Mouse (Mus musculus) olfactory bulb, adult 2 months (tissue): ENCODE measurements around the gene Phactr4.

ENCODE experiments used
- CTCF ChIP-seq: fragments of 200-500 bp; IDR thresholded peaks from 2 replicates; pipeline ENCODE4 v1.5.1; 2012; ENCODE audit warnings: low read depth, mild to moderate bottlenecking, low read length, moderate library complexity; ENCODE audit not compliant: insufficient read depth
- POLR2A ChIP-seq: fragments of 200-500 bp; IDR thresholded peaks from 2 replicates; pipeline ENCODE4 v1.6.1; 2012; ENCODE audit warnings: mild to moderate bottlenecking, low read depth, low read length, moderate library complexity; ENCODE audit not compliant: insufficient read depth

DNA sequence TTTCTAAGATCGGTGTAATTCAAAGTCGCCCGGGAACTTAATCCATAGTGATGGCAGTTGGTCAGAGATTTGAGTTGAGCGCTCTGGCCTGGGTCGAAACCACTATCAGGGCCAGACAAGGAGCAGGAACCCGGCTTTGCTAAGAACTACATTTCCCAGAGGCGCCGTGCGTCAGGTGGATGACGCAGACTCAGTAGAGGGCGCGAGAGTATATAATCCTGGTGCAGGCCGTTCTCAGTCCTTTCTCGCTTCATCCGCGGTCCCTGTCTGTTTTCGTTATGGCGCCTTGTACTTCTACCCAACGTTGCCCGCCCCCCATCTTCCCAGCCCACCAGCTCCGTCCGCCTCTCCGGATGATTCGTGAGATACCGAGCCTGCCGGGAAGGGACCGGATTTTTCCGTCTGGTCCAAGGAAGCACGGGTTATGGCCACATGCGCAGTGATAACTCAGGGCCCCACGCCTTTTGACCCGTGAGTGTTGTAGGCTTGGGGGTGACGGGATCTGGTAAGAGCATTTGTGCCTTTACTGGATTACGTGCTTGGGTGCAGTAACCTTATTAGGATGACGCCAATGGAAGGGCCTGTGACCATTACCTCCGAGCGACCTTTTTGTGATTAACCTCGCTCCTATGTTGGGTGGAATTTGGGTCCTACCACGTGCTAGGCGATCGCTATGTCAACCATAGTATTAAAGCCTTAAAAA lies 113.7 kb downstream of the Phactr4 start:
- TF ChIP-seq CTCF = no peak
- TF ChIP-seq POLR2A = peak; percentile 98
